Mouse (Mus musculus) right cerebral cortex, postnatal 36 days (tissue): Measurements from ENCODE around the gene Atxn7l3b.

Source experiments
- DNase-seq, 2 experiments: peaks; one replicate each; pipeline ENCODE4 v3.0.0; 2022; ENCODE audit warnings: low spot score in 2 of 2, mixed read lengths in 1 of 2

The Atxn7l3b gene

GRCm38 (mm10) chr10:112876655-112877393, 52.0 kb downstream of the Atxn7l3b start:
- no peak for DNase-seq
